Mouse (Mus musculus): ENCODE measurements at regions not wholly inside any gene's neighbourhood (a gene's known extent, or its start where the extent isn't known, plus 50 kb on each side); places are given as distances from the start of the nearest gene placed in this dataset.

DNA sequence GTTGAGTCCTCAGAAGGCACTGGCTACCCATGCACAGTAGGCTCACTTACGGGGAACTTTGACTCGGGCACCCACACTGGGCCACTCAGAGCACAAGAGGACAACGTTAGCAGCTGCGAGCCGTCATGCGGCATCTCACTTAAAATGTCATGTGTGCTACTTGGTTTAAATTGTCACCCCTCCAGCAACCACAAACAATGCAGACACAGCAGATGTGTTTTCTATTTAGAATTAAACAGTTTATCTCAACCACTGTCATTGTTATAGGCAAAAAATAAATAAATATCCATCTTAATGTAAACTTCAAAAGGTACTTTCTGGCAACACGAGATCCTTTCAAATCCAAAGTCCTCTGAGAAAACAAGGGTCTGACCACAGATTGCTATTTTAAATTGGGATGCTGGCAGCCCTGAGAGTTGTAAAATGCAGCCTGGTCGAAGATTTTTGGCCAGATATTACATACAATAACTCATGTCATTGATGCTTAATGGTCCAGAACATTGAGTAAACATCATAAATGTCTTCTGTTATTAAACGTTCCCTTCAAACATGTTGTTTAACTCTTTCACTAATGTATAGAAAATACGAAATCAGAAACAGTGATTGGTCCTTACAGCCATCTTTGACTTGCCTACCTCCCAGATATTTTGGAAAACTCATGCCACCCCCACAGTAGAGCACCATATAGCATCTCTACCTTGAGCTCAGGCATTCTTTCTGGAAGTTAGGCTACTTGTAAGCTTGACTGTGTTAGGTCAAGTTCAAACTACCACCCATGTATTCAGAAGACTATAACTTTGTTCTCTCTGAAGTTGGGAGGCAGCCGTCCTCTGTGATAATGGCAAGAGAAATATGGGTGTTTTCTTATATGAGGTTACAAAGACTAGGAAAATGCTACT, 232.8 kb upstream of the Tcf21 start:
- intact Hi-C loops (cut with DNase I), result no loop called here
- no peak for DNase-seq

DNA sequence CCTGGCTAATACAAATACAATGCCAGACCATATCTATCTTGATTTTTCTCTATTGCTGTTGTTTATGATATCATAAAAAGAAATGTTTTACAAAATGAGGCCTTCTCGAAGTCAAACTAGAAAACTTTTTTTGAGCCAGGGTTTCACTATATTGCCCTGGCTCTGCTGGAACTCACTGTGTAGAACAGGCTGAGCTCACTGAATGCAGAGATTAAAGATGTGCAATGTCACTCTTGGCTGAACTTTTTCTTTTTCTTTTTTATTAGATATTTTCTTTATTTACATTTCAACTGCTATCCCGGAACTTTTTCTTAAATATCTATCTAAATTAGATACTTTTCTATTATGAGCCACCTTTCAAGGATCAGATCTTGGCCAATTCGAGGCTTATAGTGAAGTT, 224.5 kb upstream of the Tcf21 start:
- intact Hi-C loops (cut with DNase I), result no loop called here
- DNase-seq, result no peak

DNA sequence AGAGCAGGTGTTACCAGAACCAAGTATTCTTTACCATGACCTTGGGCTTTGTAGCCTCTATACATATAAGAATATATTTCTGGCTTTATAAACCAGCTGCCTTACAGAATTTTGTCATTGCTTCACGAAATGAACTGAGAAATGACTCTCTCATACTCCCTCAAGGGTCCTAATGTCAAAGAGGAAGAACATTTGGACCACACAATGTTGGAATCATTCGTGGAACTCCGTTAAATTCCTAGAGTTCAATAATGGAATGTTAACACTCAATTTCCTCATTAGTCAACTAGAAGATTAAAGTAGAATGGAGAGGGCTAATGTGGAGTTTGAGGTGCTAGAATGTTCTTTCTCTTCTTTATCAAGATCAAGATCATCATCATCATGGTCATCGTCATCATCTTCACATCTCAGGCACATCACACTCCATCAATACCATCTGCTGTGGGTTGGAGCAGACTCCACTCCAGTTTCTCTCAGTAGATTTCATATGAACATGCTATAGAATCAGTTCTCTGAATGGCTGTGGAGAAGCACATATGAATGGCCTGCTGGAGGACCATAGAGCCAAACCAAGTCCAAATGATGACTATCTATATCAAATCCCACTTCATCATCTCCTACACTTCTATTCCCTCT, 211.6 kb upstream of the Tcf21 start:
- intact Hi-C loops (cut with DNase I), result no loop called here
- no peak for DNase-seq

DNA sequence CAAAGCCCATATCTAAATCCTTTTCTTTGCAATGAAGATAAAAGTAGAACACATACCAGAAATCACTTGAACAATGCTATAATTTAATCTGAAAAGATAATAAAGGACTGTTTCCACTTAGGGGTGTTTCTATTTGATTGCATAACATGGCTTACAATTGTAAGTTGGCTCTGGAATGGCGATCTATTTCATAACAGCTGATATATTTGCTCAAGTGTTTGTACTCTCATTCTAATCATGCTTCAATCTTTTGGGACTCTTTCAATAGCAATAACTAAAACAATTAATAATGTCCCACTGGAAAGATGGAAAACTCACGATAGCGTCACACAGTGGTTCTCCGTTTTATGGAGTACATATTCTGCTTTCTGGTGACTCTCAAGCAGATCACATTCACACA, 208.0 kb upstream of the Tcf21 start:
- intact Hi-C loops (cut with DNase I), result no loop called here
- DNase-seq, result no peak

DNA sequence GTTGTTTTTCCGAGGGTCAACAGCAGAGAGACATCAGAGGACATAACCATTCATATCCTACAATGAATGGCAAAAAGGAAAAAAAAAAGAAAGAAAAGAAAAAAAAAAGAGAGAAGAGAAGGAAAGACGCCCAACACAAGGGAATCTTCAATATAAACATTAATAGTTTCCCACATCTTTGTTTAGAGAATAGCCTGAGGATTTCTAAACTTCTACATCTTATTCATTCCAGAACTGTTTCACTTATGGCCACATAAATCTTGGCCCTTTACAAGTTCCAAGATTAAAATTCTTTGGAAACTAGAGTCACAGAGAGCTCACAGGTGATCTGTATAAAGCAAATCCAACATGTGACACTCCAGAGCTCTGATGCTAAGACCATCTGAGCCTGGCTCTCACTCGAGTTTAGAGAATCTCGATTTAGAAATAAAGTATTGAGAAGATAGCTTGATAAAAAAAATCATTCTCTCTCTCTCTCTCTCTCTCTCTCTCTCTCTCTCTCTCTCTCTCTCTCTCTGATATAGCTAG, 197.2 kb upstream of the Tcf21 start:
- intact Hi-C loops (cut with DNase I), result no loop called here
- DNase-seq, result no peak

DNA sequence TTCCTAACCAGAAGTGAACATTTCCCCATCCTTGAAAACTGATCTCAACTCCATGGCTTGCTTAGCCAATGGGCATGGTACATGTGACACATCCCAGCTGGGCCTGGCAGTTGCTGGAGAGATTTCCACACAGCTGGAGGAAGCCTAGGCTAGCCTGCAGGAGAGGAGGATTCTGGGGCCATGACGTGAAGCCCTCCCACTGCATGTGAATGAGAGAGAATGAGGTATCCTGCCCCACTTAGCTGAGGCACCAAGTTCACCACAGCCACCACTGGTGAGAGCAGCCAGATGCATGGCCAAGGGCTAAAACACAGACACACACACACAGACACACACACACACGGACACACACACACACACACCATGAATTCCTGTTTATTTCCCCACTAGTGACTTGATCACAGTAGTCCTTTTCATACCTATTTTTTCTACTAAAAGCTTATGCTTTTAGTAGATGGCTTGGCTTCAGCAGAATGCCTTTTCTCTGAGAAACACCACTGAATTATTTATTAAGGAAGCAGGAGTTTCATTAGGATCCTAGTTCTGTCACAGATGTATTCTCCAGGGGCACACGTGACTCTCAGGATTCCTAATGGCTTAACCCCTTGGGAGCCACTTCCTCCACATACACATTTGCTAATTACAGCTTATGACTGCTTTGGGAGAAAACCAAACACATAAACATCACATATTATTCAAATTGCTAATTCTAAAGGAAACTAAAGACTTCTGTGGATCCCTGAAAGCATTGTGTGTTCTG, 196.1 kb upstream of the Tcf21 start:
- intact Hi-C loops (cut with DNase I), result no loop called here
- no peak for DNase-seq

DNA sequence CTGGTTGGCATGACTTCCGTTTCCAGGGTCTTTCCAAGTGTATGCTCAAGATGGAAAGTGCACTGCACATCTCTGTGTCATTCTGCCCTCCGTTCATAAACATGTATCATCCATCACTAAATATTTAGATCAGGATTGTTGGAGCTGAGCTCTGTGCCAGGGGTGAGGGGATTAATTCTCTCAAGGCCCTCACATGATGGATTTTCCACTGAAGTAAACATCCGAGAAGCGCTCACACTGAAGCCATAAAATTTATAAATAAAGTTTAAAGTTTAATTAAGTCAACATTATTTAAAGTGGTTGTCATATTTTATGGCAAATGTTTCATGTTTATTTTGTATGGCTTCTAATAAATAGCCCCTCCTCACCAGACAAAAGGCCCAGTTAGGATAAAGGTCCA, 190.7 kb upstream of the Tcf21 start:
- DNase-seq, result no peak
- intact Hi-C loops (cut with DNase I), result no loop called here

DNA sequence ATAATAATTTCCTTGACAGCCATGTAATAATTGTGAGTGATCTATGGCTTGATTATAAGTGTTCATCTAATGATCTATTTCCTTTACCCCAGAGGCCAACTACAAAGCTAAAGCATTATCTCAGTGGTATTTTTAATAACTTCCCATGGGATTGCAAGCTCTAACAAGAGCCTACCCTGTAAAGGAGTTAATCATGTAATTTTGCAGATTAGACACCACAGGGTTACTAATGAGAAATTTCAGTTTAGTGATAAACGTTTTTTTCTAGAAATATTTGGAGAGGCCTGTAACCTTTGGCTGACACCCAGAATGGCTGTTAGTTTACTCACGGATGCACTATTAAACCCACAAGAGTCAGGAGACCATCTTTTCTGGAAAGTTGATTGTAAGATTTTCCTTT, 190.2 kb upstream of the Tcf21 start:
- no peak for DNase-seq
- intact Hi-C loops (cut with DNase I), result no loop called here

DNA sequence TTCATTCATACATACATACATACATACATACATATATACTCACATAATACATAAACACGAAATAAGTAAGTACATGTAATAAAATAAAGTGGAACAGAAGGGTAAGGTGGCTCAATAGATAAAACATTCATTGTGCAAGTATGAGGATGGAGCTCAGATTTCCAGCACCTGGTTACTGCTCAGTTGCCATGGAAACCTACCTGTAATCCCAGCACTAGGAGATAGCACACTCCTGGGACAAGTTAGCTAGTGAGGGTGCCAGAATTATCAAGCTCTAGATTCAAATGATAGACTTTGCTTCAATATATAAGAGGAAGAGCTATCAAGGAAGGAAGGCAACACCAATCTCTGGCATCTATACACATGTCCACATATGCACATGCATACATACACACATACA, 184.8 kb upstream of the Tcf21 start:
- no peak for DNase-seq
- intact Hi-C loops (cut with DNase I), result no loop called here

DNA sequence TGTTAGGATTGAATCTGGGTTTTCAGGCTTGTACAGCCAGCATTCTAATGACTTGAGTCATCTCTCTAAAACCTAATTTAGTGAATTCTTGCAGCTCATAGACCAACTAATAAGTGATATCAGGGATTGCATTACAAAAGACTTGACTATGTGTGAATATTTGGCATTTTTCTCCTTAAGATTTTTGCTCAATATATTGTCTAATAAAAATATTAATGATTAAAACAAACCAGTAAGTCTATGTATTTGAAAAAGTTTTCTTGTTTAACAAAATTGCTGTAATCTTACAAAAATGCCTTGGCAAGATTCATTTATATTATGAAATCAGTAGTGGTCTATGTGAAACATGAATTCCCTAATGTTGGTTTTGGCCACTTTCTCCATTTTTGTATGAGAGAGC, 183.7 kb upstream of the Tcf21 start:
- intact Hi-C loops (cut with DNase I), result no loop called here
- no peak for DNase-seq

DNA sequence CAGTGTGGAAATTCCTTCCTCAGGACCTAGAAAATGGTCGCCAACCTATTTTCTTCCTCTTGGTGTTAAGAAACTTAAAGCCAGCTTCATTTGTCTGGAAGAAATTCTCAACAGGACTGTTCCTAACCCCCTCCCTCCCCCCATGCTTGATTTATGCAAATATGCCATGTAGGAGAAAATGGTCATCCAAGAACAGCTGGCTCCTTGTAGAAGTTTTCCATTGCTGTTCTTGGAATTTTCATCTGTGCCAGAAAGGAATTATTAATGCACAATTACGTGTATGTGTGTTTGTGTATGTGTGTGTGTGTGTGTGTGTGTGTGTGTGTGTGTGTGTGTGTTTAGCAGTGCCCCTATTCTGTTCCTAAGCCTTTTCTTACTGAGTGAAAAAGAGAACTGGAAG, 178.6 kb upstream of the Tcf21 start:
- intact Hi-C loops (cut with DNase I), result no loop called here
- no peak for DNase-seq

DNA sequence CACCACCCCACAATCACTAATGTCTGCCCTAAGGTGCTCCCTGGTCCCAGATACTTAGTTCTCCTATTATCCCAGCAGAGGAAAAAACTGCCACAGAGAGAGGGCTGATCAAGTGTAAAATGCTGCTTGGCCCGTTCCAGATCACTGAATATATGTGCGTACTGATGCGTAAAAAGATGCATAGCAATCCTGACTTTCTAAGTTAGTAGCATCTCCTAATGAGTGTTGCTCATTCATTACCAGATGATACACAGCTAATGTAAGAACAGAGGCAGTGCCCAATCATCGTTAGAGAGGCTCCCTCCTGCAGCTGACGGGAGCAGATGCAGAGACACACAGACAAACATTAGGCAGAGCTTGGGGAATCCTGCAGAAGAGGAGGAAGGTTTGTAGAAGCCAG, 177.6 kb upstream of the Tcf21 start:
- no peak for DNase-seq
- intact Hi-C loops (cut with DNase I), result no loop called here

DNA sequence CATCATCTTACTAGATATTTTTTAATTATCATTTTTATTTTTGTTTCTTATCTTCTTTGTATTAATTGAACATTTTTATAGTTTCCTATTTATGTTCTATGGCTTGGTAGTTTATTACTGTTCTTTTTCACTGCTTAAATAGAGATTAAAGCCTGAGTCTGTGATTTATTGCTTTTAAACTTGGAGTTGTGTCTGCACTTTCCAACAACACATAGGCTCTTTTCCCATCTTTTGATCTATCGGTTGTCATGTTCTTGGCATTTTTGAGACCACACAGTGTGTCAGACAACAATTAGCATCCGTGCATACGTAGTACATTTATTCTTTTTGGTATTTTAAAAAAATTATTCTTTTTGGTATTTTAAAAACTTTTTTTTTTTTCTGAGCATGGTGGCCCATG, 173.2 kb upstream of the Tcf21 start:
- intact Hi-C loops (cut with DNase I), result no loop called here
- no peak for DNase-seq

DNA sequence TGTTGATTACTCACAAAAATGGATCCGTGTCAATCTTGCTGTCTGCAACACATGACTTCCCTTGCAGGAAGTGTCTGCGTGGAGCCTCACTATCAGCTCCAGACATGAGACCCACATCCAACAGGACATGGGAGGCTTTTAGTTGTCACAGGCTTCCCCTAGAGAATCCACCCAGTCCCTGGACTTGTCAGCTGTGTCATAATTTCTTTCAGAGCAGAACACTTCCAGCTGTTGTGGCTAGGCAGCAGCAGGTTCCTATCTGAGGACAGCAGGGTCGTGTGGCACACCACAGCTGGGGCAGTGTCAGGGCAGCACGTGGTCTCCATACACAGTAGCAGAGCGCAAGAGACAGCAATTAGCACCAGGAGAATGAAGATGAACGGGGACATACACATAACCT, 161.8 kb upstream of the Tcf21 start:
- DNase-seq, result no peak
- intact Hi-C loops (cut with DNase I), result no loop called here

DNA sequence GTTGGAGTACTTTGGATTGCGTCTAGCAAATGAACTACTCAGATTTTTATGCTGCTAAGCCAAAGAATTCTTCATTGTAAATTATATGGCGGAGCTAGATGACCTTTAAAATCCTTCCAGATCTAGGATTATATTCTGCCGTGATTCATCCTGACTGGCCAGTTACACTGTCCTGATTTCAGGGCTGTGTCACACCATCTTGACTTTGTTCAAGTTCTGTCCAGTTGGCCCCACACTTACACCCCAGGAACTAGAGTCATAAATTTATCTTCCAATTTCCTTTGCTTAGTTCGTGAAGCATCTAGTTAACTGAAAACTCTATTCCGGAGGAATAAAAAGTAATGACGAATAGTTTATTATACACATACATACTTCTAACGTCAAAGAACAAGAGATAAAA, 158.5 kb upstream of the Tcf21 start:
- no peak for DNase-seq
- intact Hi-C loops (cut with DNase I), result no loop called here

DNA sequence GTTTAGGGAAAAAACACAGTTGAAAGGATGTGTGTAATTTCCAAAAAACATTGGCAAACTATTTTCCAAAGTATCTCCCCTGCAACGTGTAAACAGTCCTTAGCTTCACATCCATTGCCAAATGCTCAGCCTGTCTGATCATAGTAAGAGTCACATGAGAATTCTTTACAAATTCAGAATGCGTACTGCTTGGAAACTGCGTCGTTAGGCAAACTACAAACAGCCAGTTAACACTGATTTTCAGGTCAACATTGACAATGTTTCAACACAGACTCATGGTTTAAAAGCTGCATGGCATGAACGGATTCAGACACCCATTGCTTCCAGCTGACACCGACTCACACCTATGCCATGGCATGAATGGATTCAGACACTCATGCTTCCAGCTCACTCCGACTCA, 137.0 kb upstream of the Tcf21 start:
- DNase-seq, result no peak
- intact Hi-C loops (cut with DNase I), result no loop called here

DNA sequence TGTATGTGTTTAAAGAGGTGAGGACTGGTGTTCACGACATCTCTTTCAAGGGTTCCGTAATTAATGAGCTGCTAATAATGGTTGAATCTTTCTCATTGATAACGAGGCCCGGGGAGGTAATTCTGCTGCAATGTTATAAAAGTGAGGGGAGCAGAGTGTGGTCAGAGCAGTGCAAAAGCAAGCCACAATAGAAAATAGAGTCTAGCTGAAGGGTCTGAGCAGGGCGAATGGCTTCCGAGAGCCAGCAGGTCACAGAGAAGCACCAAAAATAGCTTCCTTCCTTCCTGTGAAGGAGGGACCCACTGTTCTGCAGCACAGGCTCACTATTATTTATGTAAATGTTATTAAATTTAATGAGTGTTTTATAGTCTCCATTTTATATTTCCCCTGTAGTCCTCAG, 133.3 kb upstream of the Tcf21 start:
- intact Hi-C loops (cut with DNase I), result no loop called here
- DNase-seq, result no peak

DNA sequence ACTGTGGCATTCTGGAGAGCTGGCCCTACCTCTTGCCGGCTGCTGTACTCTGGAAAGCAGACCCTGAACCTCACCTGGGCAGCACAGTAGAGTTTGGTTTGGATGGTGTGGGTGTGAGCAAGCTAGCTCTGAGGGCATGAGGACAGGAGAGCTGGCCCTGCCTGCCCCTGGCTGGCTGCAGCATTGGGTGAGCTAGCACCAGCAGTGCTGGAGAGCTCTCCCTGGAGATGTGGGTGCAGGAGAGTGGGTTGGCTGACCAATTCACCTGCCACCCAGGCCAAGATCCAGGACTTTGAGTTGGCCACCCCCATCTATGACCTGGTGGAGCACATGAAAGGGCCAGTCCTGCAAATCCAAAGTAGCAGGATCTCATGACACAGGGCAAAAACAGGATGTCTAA, 124.3 kb upstream of the Tcf21 start:
- intact Hi-C loops (cut with DNase I), result no loop called here
- no peak for DNase-seq

DNA sequence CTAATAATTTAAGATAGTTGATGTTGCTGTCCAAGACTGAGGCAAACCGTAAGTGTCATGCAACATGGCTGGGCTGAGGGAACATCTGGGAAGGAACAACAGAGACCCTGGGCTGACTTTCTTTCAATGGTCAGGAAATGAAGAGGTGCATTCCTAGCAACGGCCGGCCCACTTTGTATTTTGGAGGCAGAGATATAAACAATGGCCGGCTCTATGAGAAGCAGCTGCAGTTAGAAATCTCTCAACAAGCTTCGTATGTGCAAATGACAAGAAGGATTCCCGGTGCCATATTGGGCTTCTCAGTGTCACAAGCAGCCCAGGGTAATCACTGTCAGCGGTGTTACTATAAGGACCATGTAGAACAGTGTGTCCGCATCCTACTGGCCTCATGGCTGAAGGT, 108.0 kb upstream of the Tcf21 start:
- intact Hi-C loops (cut with DNase I), result no loop called here
- DNase-seq, result no peak

DNA sequence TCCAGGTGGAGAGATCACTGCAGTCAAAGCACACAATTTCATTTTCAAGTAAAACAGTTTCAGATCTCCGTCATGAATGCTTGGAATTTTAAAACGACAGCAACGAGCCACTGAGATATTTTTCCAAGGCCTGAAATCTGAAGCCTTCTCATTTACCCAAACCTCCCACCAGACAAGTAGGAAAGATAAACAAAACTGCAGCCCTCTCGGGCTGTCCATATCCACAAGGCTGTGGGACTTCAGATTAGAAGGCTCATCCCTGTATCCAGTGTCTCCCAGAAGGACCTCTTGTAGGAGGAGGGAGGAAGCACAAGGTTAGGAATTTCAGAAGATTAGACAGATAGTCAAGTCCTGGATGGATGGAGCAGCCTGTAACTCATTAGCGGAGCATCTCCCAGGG, 106.1 kb upstream of the Tcf21 start:
- DNase-seq, result no peak
- intact Hi-C loops (cut with DNase I), result no loop called here

Data from gastrocnemius, postnatal 36 days (tissue).